Mouse (Mus musculus): ENCODE results near the gene Gzf1. TPM values are rescaled to one million over a fixed set of nuclear protein-coding genes. Genes with fewer than 3 reads are reported as not detected.

Gzf1 gene
- polyA plus RNA-seq, 1 experiment: 2.6 TPM

GRCm38 (mm10) chr2:148683031-148683430 is 2.2 kb downstream of the Gzf1 start:
- Histone ChIP-seq H3K4me1 (ENCODE audit: control insufficient read depth, insufficient read depth, insufficient read length) (peaks cover 4% of the 10 kb centered on the region; the same call in 1 of the 2 replicates), H3K36me3 (ENCODE audit: control insufficient read depth, insufficient read depth, low read length) (peaks cover 10% of the 10 kb centered on the region)

GRCm38 (mm10) chr2:148684972-148685371 is 4.1 kb downstream of the Gzf1 start:
- Histone ChIP-seq H3K4me1 (ENCODE audit: control insufficient read depth, insufficient read depth, insufficient read length) (peaks cover 4% of the 10 kb centered on the region; the same call in 1 of the 2 replicates), H3K27me3 (ENCODE audit: control insufficient read depth, insufficient read depth, low read length) (no peaks in the 10 kb centered on the region), H3K36me3 (ENCODE audit: control insufficient read depth, insufficient read depth, low read length) (peaks cover 10% of the 10 kb centered on the region), H3K4me3 (ENCODE audit: extremely low read depth, insufficient read depth, insufficient read length) (no peak overlapping the region), H3K27ac (ENCODE audit: insufficient read depth, low read length) (no peak overlapping the region)
- TF ChIP-seq POLR2A (IDR thresholded peaks at IDR 0.05; ENCODE audit: low read depth, low read length) (no peak), CTCF (IDR thresholded peaks at IDR 0.05; ENCODE audit: extremely low read depth, insufficient read depth, insufficient read length, insufficient replicate concordance) (no peak)
- 97% methylated on average over 2 of the region's 2 CpGs for WGBS
- DNase-seq (ENCODE audit: low read depth in 1 of 2, low spot score in 2 of 2): no peak

More at GRCm38 (mm10) chr2:148683031-148683430, 2.2 kb downstream of the Gzf1 start:
- no peak overlapping the region for H3K27ac ChIP-seq (ENCODE audit: insufficient read depth, low read length)
- DNase-seq (ENCODE audit: low read depth in 1 of 2, low spot score in 2 of 2): no peak
- WGBS: 89% methylated on average over 1 of the region's 1 CpGs
- TF ChIP-seq CTCF (IDR thresholded peaks at IDR 0.05; ENCODE audit: extremely low read depth, insufficient read depth, insufficient read length, insufficient replicate concordance) (no peak), POLR2A (IDR thresholded peaks at IDR 0.05; ENCODE audit: low read depth, low read length) (no peak)
- H3K27me3 ChIP-seq (ENCODE audit: control insufficient read depth, insufficient read depth, low read length): no peaks in the 10 kb centered on the region
- H3K4me3 ChIP-seq (ENCODE audit: extremely low read depth, insufficient read depth, insufficient read length): no peak overlapping the region

GRCm38 (mm10) chr2:148685709-148686108 is 4.9 kb downstream of the Gzf1 start:
- Histone ChIP-seq H3K27ac (ENCODE audit: insufficient read depth, low read length) (no peak overlapping the region), H3K4me3 (ENCODE audit: extremely low read depth, insufficient read depth, insufficient read length) (no peak overlapping the region), H3K36me3 (ENCODE audit: control insufficient read depth, insufficient read depth, low read length) (peaks cover 12% of the 10 kb centered on the region), H3K27me3 (ENCODE audit: control insufficient read depth, insufficient read depth, low read length) (no peaks in the 10 kb centered on the region), H3K4me1 (ENCODE audit: control insufficient read depth, insufficient read depth, insufficient read length) (peaks cover 4% of the 10 kb centered on the region; the same call in 1 of the 2 replicates)
- TF ChIP-seq POLR2A (IDR thresholded peaks at IDR 0.05; ENCODE audit: low read depth, low read length): no peak
- no peak for TF ChIP-seq CTCF (IDR thresholded peaks at IDR 0.05; ENCODE audit: extremely low read depth, insufficient read depth, insufficient read length, insufficient replicate concordance)
- 72% methylated on average over 3 of the region's 3 CpGs for WGBS
- no peak for DNase-seq (ENCODE audit: low read depth in 1 of 2, low spot score in 2 of 2)

- DNase-seq (ENCODE audit: low read depth in 1 of 2, low spot score in 2 of 2): no peak
- no peak overlapping the region for H3K4me3 ChIP-seq (ENCODE audit: extremely low read depth, insufficient read depth, insufficient read length)
- no peaks in the 10 kb centered on the region for H3K4me1 ChIP-seq (ENCODE audit: control insufficient read depth, insufficient read depth, insufficient read length)
- 93% methylated on average over 1 of the region's 1 CpGs for WGBS
- H3K27ac ChIP-seq (ENCODE audit: insufficient read depth, low read length): no peak overlapping the region
- H3K27me3 ChIP-seq (ENCODE audit: control insufficient read depth, insufficient read depth, low read length): no peaks in the 10 kb centered on the region
- peaks cover 18% of the 10 kb centered on the region for H3K36me3 ChIP-seq (ENCODE audit: control insufficient read depth, insufficient read depth, low read length)
- TF ChIP-seq CTCF (IDR thresholded peaks at IDR 0.05; ENCODE audit: extremely low read depth, insufficient read depth, insufficient read length, insufficient replicate concordance) (no peak), POLR2A (IDR thresholded peaks at IDR 0.05; ENCODE audit: low read depth, low read length) (no peak)
These were observed 6.0 kb downstream of the Gzf1 start for GRCm38 (mm10) chr2:148686862-148687261.

- peaks cover 19% of the 10 kb centered on the region for H3K36me3 ChIP-seq (ENCODE audit: control insufficient read depth, insufficient read depth, low read length)
These were observed 7.1 kb downstream of the Gzf1 start for GRCm38 (mm10) chr2:148687971-148688370.

GRCm38 (mm10) chr2:148689444-148690140 is 8.8 kb downstream of the Gzf1 start:
- 87% methylated on average over 6 of the region's 6 CpGs for WGBS
- no peak overlapping the region for H3K27ac ChIP-seq (ENCODE audit: insufficient read depth, low read length)
- H3K4me1 ChIP-seq (ENCODE audit: control insufficient read depth, insufficient read depth, insufficient read length): no peaks in the 10 kb centered on the region
- H3K4me3 ChIP-seq (ENCODE audit: extremely low read depth, insufficient read depth, insufficient read length): no peak overlapping the region
- DNase-seq (ENCODE audit: low read depth in 1 of 2, low spot score in 2 of 2): no peak
- peaks cover 17% of the 10 kb centered on the region for H3K36me3 ChIP-seq (ENCODE audit: control insufficient read depth, insufficient read depth, low read length)
- TF ChIP-seq POLR2A (IDR thresholded peaks at IDR 0.05; ENCODE audit: low read depth, low read length) (no peak), CTCF (IDR thresholded peaks at IDR 0.05; ENCODE audit: extremely low read depth, insufficient read depth, insufficient read length, insufficient replicate concordance) (no peak)
- no peaks in the 10 kb centered on the region for H3K27me3 ChIP-seq (ENCODE audit: control insufficient read depth, insufficient read depth, low read length)

More at GRCm38 (mm10) chr2:148687971-148688370, 7.1 kb downstream of the Gzf1 start:
- Histone ChIP-seq H3K4me3 (ENCODE audit: extremely low read depth, insufficient read depth, insufficient read length) (no peak overlapping the region), H3K4me1 (ENCODE audit: control insufficient read depth, insufficient read depth, insufficient read length) (no peaks in the 10 kb centered on the region), H3K27me3 (ENCODE audit: control insufficient read depth, insufficient read depth, low read length) (no peaks in the 10 kb centered on the region), H3K27ac (ENCODE audit: insufficient read depth, low read length) (no peak overlapping the region)
- WGBS: 94% methylated on average over 5 of the region's 5 CpGs
- TF ChIP-seq CTCF (IDR thresholded peaks at IDR 0.05; ENCODE audit: extremely low read depth, insufficient read depth, insufficient read length, insufficient replicate concordance): no peak
- TF ChIP-seq POLR2A (IDR thresholded peaks at IDR 0.05; ENCODE audit: low read depth, low read length): no peak
- no peak for DNase-seq (ENCODE audit: low read depth in 1 of 2, low spot score in 2 of 2)

GRCm38 (mm10) chr2:148690291-148690690 is 9.5 kb downstream of the Gzf1 start:
- Histone ChIP-seq H3K27me3 (ENCODE audit: control insufficient read depth, insufficient read depth, low read length) (no peaks in the 10 kb centered on the region), H3K36me3 (ENCODE audit: control insufficient read depth, insufficient read depth, low read length) (peaks cover 14% of the 10 kb centered on the region), H3K4me1 (ENCODE audit: control insufficient read depth, insufficient read depth, insufficient read length) (no peaks in the 10 kb centered on the region), H3K4me3 (ENCODE audit: extremely low read depth, insufficient read depth, insufficient read length) (no peak overlapping the region), H3K27ac (ENCODE audit: insufficient read depth, low read length) (no peak overlapping the region)
- 93% methylated on average over 3 of the region's 3 CpGs for WGBS
- TF ChIP-seq CTCF (IDR thresholded peaks at IDR 0.05; ENCODE audit: extremely low read depth, insufficient read depth, insufficient read length, insufficient replicate concordance) (no peak), POLR2A (IDR thresholded peaks at IDR 0.05; ENCODE audit: low read depth, low read length) (no peak)
- no peak for DNase-seq (ENCODE audit: low read depth in 1 of 2, low spot score in 2 of 2)

Measured in spleen, adult 2 months (tissue).